Mouse (Mus musculus) right cerebral cortex, postnatal 4 days (tissue): Measurements from ENCODE around the gene Ptger2.

Source experiments
- DNase-seq: peaks from one replicate; pipeline ENCODE4 v3.0.0-alpha.2; 2022

The Ptger2 gene

DNA sequence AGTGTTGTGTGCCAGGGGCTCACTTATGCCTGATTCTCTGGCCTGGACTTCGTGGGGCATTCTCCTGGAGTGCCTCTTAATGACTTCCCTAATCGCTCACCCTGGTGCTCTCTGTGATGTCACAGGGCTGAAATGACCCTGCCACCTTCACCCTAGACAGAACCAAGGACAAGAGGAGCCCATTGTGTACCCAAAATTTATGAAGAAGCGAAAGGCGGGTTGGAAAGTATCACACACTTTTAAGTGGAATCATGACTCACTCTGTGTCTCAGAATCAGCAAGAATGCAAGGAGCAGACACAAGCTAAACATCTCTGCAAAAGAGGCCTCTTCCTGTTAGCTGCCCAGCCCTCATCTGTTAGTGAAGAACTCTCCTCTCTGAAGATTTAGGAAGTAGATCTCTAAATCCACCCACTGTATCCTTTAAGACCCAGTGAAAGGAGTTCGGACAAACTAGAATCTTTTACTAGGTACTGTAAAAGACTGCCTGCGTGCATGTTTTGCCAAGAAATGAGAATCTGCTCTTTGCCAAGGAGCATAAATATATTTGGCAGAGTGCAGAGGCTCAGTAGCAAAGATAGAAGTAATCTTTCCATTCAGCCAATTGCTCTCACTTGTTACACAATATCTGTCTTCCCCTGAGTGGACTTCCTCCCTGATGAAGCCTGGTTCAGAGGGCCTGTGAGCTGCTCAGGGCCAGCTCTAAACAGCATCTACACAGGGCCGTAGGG lies 61.9 kb downstream of the Ptger2 start:
- no peak for DNase-seq

DNA sequence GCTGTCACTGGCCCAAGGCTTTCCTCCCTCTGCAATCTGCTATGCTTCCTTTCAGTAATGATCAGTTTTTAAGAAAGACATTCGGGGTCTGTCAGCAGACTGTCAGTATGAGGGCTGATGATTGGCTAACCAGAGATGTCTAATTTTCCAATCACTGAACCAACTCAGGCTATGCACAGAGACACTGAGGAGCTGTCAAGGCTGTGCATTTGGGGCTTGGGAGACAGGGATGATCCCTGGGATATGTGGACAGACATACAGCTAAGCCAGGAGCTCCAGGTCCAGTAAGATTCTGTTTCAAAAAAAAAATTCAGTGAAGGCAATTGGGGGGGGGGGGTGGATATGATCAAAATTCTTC lies 62.4 kb downstream of the Ptger2 start:
- DNase-seq: no peak

DNA sequence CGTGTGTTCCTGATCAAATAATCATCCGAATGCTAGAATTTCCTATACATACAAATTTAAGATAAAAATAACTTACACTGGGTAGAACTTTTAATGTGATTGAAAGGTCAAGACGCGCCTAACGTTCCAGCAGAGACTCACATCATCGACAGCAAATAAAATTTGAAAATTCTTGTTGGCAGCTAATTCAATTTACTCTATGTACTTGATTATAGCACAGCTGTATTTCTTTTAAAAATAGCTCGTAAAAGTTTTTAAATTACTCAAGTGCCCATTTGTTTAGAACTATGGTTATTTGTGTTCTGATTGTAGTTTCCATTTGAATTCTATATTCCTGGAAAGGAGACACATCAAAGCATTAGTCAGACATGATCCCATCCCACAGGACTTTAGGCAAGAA lies 63.1 kb downstream of the Ptger2 start:
- DNase-seq: no peak
